ENCODE assay signal across 18 mouse cellular contexts in the genomic region with DNA sequence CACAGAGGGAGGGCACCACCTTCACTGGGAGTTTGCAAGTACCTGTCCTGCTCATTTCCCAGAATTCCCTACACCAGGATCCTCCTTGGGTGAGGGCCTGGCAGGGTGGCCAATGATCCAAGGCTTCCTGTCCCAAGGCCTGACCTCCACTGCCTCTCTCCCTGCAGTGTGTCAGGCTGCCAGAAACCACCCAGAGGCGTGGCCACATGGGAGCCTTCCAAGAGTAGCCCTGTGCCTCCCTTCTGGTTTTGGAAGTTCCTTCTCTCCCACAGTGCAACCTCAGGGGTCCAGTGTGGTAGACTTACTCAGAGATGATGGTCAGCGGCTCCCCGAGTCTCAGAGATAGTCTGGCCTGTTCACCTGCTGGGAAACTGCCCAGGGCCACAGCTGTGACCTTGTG. TPM values are rescaled to one million over a fixed set of nuclear protein-coding genes. Genes with fewer than 3 reads are reported as not detected.
DNase-seq lines count a peak whose midpoint lies in the region; ATAC-seq lines count a peak whose summit lies in the region.
"Had no signal": no experiment of that assay in that cellular context is flagged by ENCODE, and none has a peak within 500 bp of the region (broad histone marks: within the 10 kb centered on the region; RNA-seq: fewer than 3 reads in every experiment).

No protein-coding gene starts in this region.

- DNase-seq in gastrocnemius, postnatal 14 days = peak; percentile 23
- DNase-seq in gastrocnemius, postnatal 4 days (ENCODE audit: low spot score in 2 of 2) = no peak
- peak; percentile 77 for DNase-seq in adrenal gland, postnatal 14 days
- peak; percentile 37 for DNase-seq in ovary, postnatal 36 days (ENCODE audit: low spot score)
- DNase-seq in thymus, postnatal 4 days = no peak
- DNase-seq in left cerebral cortex, postnatal 36 days (ENCODE audit: low spot score in 2 of 2) = no peak
- DNase-seq: cerebellum, postnatal 10 days; embryo, embryonic 11 days; gastrocnemius, postnatal 10 days; lung, postnatal 10 days; retina, postnatal 1 day had no signal

- ATAC-seq in megakaryocyte, adult 5-6 weeks (ENCODE audit: poor library complexity, severe bottlenecking) = no peak
- ATAC-seq: Patski had no signal

- peaks cover 86% of the 10 kb centered on the region for H3K36me3 ChIP-seq in megakaryocyte, embryonic 14.5 days (replicated peaks; ENCODE audit: low read length)

- peaks cover 99% of the 10 kb centered on the region for H3K4me1 ChIP-seq in megakaryocyte, embryonic 14.5 days
- H3K4me1 ChIP-seq: embryonic facial prominence, embryonic 15.5 days; forebrain, embryonic 10.5 days; kidney, embryonic 15.5 days; neural tube, embryonic 13.5 days had no signal

- no peaks in the 10 kb centered on the region for H3K9me3 ChIP-seq in megakaryocyte, embryonic 14.5 days
- H3K9me3 ChIP-seq: embryonic facial prominence, embryonic 15.5 days; forebrain, embryonic 10.5 days; kidney, embryonic 15.5 days; neural tube, embryonic 13.5 days had no signal

- no peaks in the 10 kb centered on the region for H3K27me3 ChIP-seq in megakaryocyte, embryonic 14.5 days (replicated peaks)
- H3K27me3 ChIP-seq: embryonic facial prominence, embryonic 15.5 days; kidney, embryonic 15.5 days; neural tube, embryonic 13.5 days; Patski had no signal

- peak overlapping the region; percentile 23 for H3K4me3 ChIP-seq in megakaryocyte, embryonic 14.5 days (replicated peaks)
- H3K4me3 ChIP-seq: embryonic facial prominence, embryonic 15.5 days; forebrain, embryonic 10.5 days; kidney, embryonic 15.5 days; neural tube, embryonic 13.5 days had no signal

- intact Hi-C loops in gastrocnemius, postnatal 14 days (cut with DNase I; ENCODE audit: low total_unique reads) = loop anchor here (10.0 kb wide), 1 partner anchor 215 kb away; no protein-coding TSS in a partner anchor
- intact Hi-C loops in left cerebral cortex, postnatal 36 days (cut with DNase I) = loop anchor here (10.0 kb wide), 1 partner anchor 215 kb away; no protein-coding TSS in a partner anchor

RNA-seq across cellular contexts. Expression of gene Sla2, which starts 7.5 kb away (rescaled TPM):
- total RNA-seq in gastrocnemius, postnatal 14 days (2021) = not detected
- total RNA-seq in gastrocnemius, postnatal 4 days (2021) = not detected
- 86.1 and 150 TPM in 2 replicates for polyA plus RNA-seq in megakaryocyte, embryonic 14.5 days (2012; ENCODE audit: insufficient read depth, low replicate concordance)
- total RNA-seq in megakaryocyte, adult 5-6 weeks (2015) = 0.83 and 2.2 TPM in 2 replicates
- 1.3 and 1.8 TPM in 2 replicates for total RNA-seq in megakaryocyte, adult 5-6 weeks (2017)
- 0.26 and 1.2 TPM in 2 replicates for total RNA-seq in adrenal gland, postnatal 14 days (2021)
- total RNA-seq in left cerebral cortex, postnatal 36 days (2021) = under 1 TPM; 0.45 to 0.57 TPM
- total RNA-seq: gastrocnemius, postnatal 10 days had no signal
- polyA plus RNA-seq: neural tube, embryonic 13.5 days had no signal

RNA-seq across cellular contexts. Expression of gene Rab5if, which starts 16.6 kb away (rescaled TPM):
- 10 to 100 TPM; 75.1 to 77.1 TPM for total RNA-seq in gastrocnemius, postnatal 14 days (2021)
- total RNA-seq in gastrocnemius, postnatal 4 days (2021) = 10 to 100 TPM; 70.6 to 75.5 TPM
- 175 and 255 TPM in 2 replicates for polyA plus RNA-seq in megakaryocyte, embryonic 14.5 days (2012; ENCODE audit: insufficient read depth, low replicate concordance)
- total RNA-seq in megakaryocyte, adult 5-6 weeks (2015) = 356 and 374 TPM in 2 replicates
- 194 and 199 TPM in 2 replicates for total RNA-seq in megakaryocyte, adult 5-6 weeks (2017)
- total RNA-seq in adrenal gland, postnatal 14 days (2021) = 269 and 294 TPM in 2 replicates
- total RNA-seq in left cerebral cortex, postnatal 36 days (2021) = 100 to 1,000 TPM in 1 of 2 experiments, 10 to 100 TPM in 1; 89.8 to 102 TPM

RNA-seq across cellular contexts. Expression of gene 4930518I15Rik, which starts 21.8 kb away (rescaled TPM):
- under 1 TPM; 0.35 to 0.44 TPM for total RNA-seq in gastrocnemius, postnatal 14 days (2021)
- total RNA-seq in gastrocnemius, postnatal 4 days (2021) = 1 to 10 TPM; 1.3 to 2.7 TPM
- polyA plus RNA-seq in megakaryocyte, embryonic 14.5 days (2012; ENCODE audit: insufficient read depth, low replicate concordance) = 0.13 TPM in 1 of 2 replicates, not detected in the other
- 1.4 and 2.4 TPM in 2 replicates for total RNA-seq in megakaryocyte, adult 5-6 weeks (2015)
- total RNA-seq in megakaryocyte, adult 5-6 weeks (2017) = 1.5 and 1.9 TPM in 2 replicates
- 2.8 and 4.1 TPM in 2 replicates for total RNA-seq in adrenal gland, postnatal 14 days (2021)
- 1 to 10 TPM; 1.0 to 4.5 TPM for total RNA-seq in left cerebral cortex, postnatal 36 days (2021)

RNA-seq across cellular contexts. Expression of gene Tgif2, which starts 39.7 kb away (rescaled TPM):
- 1 to 10 TPM; 2.9 to 3.1 TPM for total RNA-seq in gastrocnemius, postnatal 14 days (2021)
- 10 to 100 TPM; 13.4 to 14.8 TPM for total RNA-seq in gastrocnemius, postnatal 4 days (2021)
- polyA plus RNA-seq in megakaryocyte, embryonic 14.5 days (2012; ENCODE audit: insufficient read depth, low replicate concordance) = 5.1 and 8.1 TPM in 2 replicates
- total RNA-seq in megakaryocyte, adult 5-6 weeks (2015) = 0.36 and 0.38 TPM in 2 replicates
- total RNA-seq in megakaryocyte, adult 5-6 weeks (2017) = 0.73 TPM in 1 of 2 replicates, not detected in the other
- total RNA-seq in adrenal gland, postnatal 14 days (2021) = 6.9 and 7.7 TPM in 2 replicates
- total RNA-seq in left cerebral cortex, postnatal 36 days (2021) = under 1 TPM; 0.61 to 0.76 TPM

Comparison
In these comparisons a context has a peak if more than half of its experiments do, and no peak if none do; other contexts are left out.
1. DNase-seq: peak in gastrocnemius, postnatal 14 days (single experiment), adrenal gland, postnatal 14 days (single experiment) and ovary, postnatal 36 days (single experiment); none in gastrocnemius, postnatal 4 days (0 of 2), thymus, postnatal 4 days (single experiment) and left cerebral cortex, postnatal 36 days (0 of 2).